Mouse (Mus musculus): ENCODE measurements around the gene Sik3.
"Not testable (repeated sequence)": the region's sequence is repeated elsewhere in the genome, so short reads cannot be mapped to it uniquely, and the experiment has no call there.

Sik3 gene

DNA sequence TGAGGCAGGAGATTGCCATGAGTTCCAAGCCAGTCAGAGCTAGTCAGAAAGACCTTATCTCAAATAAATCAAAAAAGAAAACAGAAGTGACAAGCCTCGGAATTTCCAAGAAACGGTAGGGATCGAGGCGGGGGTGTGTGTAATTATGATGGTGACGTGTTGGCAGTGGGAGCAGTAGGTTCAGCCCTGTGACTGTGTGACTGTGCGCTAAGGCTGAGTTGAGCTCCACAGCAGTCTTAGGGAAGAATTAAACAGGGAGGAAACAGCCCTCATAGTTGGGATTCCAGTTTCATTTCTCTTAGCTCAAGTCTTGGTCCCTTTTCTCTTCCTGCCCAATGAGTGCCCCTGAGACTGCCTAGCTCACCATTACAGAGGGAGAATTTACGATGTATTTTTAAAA is 98.0 kb downstream of the Sik3 start:
- DNase-seq (ENCODE audit: low spot score), result no peak

DNA sequence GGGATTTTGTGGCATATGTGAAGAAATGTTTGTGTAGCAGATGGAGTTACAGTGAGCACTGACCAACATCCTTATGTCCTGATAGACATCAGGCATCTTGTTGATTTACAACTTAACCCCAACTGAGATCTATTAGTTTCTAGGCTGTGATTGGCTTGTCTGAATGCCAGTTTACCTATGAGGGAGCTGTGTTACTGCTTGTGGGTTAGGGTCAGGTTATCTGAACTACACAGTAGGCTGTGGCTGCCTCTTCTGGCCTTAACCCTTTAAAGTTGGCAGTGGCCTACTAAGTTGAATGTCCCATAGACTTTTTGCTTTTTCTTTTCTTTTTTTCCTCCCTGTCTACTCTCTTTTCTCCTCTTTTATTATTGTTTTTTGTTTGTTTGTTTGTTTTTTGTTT is 98.7 kb downstream of the Sik3 start:
- no peak for DNase-seq (ENCODE audit: low spot score)

DNA sequence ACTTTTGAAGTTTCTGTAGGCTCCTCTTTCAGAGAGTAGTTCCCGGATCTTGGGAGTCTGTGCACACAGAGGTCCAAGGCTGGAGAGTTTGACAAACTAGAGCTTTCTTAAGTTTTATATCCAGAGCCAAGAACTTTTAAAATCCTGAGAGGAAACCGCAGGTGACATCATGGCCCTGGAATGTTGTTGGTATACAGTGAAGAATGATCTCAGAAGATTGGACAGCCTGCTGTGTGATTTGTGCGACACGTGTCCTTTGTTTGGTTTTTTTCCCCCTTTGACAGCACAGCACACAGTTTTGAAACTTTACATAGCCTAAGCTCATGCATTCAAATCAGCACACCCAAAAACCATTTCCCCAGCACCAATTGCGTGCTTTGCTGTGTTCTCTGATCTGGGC is 99.6 kb downstream of the Sik3 start:
- no peak for DNase-seq (ENCODE audit: low spot score)

DNA sequence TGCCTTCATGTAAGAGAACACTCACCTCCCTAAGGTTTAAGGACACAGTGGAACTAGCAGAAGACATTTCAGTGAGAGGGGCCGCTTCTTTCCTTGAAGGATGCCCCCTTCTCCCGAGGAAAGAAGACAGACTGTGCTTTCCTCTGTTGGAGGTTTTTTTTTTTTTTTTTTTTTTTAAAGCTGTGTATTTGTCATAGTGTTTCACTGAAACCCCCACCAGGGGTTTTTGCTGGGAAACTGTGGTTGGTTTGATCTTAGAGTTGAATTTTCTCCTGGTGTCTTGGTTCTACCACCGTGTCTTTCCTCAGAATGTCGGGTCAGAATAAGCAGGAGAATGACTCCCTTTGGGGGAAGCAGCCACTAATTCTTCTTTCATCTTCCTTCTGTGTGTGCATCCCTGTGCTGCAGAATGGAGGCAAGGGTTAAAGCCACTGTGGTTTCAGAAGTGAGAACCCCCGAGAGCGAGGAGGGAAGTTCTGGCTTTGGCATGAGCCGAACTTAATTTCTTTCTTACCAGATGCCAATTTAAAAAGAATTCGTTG is 106.3 kb downstream of the Sik3 start:
- DNase-seq (ENCODE audit: low spot score), result no peak

DNA sequence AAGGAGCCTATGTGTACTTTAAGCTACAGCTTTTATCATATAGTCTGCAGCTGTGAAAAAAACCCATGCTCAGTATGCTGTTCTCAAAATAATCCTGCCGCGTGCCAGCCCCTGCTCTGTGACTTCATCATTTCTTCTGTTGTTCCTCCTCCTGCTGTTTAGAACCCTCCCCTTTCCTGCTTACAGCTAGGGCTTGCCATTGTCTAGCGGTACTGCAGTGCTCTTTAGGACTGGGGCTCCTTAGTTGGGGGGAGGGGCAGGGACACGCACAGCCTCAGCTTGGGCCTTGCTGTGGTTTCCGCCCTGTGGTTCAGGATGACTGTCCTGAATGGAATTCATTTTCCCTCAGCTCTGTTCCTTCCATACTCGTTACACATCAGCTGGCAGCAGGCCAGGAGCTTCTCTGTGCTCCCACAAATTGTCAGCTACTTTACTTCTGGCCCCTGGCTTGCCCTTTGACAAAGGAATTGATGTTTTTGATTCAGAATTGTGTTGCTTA is 107.4 kb downstream of the Sik3 start:
- DNase-seq (ENCODE audit: low spot score), result peak; percentile 56

DNA sequence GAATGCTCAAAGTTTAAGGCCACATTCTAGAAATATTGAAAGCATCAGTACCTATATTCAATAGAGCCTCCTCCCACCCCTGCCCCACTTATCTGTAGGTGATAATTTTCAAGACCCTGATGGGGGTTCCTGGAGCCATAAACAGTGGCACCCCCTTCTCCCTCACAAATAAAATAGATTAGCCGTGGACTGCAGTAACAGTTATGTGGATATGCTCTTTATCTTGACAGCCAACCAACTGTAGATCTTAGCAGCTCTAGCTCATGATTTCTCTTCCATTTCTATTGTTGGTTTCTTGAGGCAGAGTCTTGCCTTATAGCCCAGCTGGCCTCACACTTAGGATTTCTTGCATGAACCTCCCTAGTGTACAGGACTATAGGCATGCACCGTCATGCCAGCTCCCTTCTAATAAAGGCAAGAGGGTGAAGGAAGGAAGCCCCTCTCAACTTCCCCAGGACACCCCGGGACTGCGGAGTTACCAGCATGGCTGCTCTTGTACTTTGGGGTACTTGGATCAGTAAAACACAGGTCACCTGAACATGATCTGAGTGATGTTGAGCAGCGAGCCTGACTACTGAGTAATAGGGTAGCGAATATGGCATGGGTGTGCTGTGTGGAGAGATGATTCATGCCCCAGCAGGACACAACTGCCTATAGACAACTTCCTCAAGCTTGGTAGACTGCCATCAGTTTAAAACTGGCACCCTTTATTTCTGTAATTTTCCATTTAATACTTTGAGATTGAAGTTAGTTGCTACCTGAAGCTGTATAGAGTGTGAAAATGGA is 108.0 kb downstream of the Sik3 start:
- DNase-seq (ENCODE audit: low spot score), result no peak

DNA sequence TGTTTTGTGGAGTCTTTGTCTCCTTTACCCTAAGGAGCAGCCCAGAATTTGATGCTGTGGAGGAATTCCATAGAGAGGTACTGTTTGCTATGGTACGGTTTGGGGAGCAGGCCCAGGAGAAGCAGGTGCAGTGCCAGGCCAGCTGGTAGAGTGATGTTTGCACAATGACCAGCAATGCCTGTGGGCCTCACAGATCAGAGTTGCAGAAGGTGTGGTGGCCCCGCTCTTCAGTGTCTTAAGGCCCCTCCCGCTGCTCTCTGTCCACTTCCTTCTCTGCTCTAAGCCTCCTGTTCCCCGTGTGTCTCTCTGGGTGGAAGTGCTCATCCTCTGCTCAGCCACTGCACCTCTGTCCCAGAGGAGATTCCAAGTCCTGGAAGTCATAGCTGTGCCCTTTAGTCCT is 108.9 kb downstream of the Sik3 start:
- DNase-seq (ENCODE audit: low spot score), result no peak

DNA sequence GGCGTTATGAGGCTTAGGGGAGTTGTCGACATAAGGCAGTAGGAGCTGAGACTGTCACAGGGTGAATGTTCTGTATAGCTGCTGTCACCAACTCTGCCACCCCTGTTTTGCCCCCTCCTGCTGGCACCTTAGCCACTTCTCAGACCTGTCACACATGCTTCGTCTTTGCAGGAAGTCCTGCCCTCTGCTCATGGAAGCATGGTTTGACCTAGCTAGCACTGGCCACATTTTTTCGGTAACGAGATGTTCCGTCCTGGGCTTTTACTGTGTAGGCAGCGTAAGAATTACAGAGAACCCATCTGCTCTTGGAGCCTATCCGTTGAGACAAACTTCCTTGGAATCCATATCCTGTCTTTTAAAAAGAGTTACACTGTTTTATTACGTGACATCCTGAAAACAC is 110.1 kb downstream of the Sik3 start:
- DNase-seq (ENCODE audit: low spot score), result no peak

DNA sequence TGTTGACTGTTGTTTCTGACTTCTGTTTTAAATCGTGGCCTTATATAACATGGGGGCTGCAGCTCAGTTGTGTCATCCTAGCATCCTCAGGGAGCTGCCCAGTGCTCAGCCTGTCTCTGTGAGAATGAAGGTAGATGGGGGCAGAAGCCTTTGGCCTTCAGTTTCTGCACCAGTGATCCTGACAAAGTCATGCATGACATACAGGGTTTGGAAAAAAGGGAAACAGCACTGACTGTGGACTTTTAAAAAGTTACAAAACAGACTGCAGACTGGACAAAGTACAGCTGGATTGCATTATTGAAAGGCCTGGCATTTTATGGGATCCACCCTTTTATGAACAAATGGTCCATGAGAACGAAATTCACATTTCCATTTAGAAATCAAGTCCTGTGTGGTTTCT is 113.7 kb downstream of the Sik3 start:
- no peak for DNase-seq (ENCODE audit: low spot score)

DNA sequence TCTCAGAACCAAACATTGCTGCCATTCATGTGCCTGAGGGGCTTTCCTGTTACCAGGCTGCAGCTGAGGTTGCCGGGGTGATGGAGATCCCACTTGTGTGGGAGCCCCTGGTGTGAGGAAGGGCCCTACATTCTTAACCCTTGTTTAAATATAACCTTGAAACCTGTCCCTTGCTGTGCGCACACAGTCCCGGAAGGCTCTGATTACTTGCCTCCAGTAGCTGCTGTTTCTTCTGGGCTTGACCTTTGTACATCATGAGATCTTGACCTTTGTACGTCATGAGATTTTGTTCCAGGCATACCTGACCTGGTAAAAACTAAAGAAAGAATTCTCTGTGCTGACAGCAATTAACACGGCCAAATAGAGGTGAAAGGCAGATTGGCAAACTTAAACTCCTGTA is 114.7 kb downstream of the Sik3 start:
- no peak for DNase-seq (ENCODE audit: low spot score)

DNA sequence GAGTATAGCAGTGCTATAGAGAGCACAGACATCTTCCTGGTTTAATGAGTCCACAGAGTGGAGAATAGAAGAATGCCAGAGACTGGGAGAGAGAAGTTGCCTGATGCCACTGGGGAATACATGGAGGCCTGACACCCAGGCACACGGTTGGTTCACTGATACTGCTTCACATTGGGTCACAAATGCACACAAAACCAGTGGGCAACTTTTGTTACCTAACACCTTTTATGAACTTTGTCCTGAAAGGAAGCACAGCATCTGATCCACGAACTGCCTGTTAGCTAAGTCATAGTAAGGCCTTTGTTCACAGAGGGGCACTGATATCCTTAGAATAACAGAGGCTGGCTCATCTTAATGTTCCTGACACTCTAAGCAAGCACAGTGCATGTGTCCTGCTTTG is 116.6 kb downstream of the Sik3 start:
- DNase-seq (ENCODE audit: low spot score), result no peak

DNA sequence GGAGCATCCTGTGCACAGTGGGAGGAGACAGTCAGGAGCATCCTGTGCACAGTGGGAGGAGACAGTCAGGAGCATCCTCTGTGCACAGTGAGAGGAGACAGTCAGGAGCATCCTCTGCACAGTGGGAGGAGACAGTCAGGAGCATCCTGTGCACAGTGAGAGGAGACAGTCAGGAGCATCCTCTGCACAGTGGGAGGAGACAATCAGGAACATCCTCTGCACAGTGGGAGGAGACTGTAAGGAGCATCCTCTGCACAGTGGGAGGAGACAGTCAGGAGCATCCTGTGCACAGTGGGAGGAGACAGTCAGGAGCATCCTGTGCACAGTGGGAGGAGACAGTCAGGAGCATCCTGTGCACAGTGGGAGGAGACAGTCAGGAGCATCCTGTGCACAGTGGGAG is 120.2 kb downstream of the Sik3 start:
- DNase-seq (ENCODE audit: low spot score), result not testable (repeated sequence)

DNA sequence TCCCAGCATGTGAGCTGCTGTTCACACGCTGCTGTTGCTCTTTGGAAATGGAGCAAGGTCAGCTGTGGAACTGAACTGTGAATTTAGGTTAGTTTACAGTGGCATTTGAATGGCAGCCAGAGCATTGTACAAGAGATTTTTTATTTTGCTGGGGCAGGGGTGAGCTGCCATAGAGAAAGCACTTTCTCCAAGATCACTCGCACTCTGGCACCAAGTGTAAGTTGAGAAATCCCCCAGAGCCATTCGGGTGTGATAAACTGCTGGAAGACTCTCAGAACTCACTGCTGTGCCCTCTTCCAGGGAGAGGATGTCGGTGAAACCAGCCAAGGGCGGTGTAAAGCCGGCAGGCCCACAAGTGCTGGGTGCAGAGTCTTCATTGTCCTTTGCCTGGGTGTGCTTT is 126.2 kb downstream of the Sik3 start:
- DNase-seq (ENCODE audit: low spot score), result no peak

DNA sequence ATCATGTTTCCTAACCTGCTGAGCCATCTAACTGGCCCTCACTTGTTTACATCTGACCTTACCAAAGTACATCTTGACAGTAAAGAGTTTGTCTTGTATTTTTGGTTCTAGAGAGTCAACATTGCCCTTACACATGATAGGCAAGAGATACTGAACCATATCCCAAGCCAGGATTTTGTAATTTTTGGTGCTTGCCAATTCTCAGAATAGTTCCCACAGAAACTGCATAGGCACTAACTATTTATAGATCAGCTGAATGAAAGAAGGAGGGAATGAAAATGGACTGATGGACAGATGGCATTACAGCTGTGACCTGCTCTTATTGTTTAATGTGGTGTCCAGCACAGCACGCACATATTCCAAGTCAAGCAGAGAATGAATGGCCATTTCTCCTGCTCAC is 128.2 kb downstream of the Sik3 start:
- no peak for DNase-seq (ENCODE audit: low spot score)

DNA sequence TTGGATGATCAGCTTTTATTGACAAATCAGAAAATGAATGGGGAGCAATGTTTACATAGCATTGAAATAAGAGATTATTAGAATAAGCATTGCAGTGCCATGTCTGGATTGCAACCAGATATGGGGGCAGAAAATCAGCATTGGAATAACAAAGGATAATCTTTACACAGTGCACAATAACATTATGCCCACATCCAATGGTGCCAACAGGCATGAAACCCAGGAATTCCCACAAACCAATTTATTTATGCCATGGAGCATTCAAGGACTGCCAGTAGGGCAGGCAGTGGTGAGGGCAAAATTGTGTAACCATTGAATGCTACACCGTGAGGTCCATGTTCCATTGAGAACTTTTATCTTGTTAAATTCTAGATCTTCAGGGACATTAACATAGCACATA is 129.4 kb downstream of the Sik3 start:
- no peak for DNase-seq (ENCODE audit: low spot score)

DNA sequence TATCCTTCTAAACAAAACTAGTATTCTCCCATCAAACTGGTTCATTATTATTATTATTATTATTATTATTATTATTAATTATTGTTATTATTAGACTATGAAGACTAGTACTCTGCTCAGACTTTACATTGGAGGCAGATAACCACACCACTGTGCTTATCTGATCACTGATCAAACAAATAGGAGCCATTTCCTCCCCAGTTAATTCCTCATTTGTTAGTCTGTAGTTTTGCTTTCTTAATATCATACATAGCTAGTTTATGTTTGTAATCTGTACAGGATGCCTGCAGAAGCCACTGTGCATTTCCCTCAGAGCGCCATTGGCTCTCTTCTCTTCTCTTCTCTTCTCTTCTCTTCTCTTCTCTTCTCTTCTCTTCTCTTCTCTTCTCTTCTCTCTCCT is 129.9 kb downstream of the Sik3 start:
- DNase-seq (ENCODE audit: low spot score), result no peak

DNA sequence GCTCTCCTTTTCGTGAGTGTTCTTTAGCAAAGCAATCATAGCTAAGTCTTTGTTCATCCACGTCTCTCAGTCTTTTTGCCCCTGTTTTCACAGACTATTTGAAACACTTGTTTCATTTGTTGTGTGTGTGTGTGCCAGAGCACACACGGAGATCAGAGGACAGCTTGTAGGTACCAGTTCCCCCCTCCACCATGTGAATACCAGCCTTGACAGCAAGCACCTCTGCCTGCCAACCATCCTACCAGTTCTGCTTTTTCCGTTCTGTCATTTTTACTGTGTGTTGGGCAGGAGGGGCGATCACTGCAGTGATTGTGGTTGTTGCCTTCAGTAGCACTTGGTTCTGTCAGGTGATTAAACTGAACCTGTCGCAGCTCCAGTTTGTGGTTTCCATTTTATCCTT is 132.4 kb downstream of the Sik3 start:
- no peak for DNase-seq (ENCODE audit: low spot score)

DNA sequence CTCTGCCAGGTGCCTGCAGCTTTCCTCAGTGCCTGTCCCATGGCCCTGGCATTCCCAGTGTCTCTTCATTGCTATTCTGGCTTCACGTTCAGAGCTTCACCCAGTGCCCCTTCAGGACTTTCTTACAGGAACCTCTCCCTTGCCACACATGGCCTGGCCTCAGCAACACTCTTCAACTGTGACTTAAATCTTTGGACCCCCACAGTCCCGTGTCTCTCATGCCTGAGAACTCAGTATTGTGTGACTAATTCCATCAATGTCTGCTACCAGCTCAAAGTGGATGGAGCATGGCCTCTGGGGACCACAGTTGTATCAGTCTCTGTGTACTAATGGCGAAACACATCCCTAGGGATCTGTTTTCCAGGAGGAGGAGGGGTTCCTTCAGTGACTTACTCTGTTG is 133.8 kb downstream of the Sik3 start:
- DNase-seq (ENCODE audit: low spot score), result no peak

DNA sequence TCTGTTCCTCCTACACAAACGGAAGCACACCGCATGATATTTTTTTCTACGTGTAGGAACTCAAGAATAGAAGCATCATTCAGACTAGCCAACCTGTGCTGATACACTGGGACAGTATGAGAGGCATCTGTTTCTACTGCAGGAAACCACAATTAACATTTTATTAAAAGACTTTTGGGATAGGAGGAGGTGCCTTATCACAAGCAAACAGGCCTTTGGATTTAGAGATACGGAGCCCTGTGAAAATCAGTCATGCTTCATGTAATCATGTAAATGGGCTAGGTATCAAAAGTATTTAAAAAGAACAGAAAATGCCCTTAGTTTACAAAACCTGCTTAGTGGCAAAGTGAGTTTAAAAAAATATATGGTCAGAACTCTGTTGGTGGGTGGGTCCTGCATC is 136.1 kb downstream of the Sik3 start:
- DNase-seq (ENCODE audit: low spot score), result no peak

DNA sequence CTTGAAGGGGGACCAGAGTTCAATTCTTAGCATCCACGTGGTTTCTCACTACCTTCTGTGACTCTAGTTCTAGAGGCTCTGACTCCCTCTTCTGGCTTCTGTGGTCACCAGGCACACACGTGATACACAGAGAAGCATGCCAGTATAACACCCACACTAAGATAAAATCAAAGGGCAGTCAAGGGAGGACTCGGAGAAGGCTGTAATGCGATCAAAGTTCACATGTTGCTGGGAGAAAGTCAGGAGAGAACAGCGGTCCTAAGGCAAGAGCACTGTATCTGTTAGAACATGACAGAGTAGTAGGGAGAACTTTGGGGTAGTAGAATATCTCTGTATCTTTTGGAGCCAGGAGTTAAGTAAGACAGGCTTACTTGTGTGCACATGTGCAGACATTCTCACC is 136.8 kb downstream of the Sik3 start:
- DNase-seq (ENCODE audit: low spot score), result no peak

DNA sequence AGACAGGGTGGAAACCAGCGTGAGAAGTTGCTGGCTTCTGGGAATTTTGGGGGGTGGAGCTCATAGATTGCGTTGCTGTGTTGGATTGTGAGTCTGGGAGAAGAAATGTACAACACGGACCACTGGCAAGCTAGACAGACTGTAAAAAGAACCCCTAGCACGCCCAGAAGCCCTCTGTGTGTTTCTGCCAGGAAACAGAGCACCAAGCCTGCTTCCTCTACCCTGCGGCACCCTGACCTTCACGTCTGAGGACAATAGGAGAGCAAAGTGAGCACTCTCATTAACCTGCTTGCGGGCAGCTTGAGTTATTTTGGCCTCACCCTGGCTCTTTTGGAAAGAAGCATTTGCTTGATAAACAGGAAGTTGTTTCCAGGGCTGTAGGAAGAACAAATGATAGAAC is 137.5 kb downstream of the Sik3 start:
- DNase-seq (ENCODE audit: low spot score), result no peak

DNA sequence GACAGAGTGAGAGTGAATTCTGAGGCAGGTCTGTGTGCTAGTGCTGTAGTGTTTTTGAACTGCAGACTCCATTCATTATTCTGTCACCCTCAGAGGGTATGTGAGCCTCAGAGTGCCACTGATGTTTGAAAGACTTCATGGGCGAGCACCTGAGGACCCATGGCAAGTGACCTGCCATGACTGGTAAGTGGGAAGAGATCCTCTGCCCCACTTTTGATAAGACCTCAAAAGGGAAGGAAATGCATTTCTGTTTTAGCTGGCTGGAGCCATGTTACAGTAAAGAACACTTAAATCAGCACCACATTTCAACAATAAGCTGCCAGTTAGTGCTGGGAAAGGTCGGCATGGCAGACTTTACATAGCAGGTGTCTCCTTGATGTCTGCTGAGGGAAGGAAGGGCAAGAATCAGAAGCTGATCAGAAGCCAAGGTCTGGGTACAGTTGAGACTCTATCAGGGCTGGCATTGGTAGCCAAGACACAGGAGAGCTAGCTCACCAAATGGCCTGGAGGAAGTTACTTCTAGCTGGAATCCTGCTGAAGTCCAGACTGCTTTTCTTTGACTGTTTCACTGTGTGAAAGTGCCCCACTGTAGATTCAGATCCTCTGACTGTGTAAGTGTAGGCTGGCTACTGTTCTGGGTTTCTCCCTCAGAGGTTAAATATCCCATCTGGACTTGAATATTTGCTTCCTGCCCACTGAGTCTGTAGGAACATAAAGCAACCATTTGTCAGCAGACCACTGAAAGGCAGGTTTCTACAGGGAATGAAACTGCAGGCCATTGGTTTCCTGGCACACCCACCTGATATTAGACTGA is 138.5 kb downstream of the Sik3 start:
- no peak for DNase-seq (ENCODE audit: low spot score)

DNA sequence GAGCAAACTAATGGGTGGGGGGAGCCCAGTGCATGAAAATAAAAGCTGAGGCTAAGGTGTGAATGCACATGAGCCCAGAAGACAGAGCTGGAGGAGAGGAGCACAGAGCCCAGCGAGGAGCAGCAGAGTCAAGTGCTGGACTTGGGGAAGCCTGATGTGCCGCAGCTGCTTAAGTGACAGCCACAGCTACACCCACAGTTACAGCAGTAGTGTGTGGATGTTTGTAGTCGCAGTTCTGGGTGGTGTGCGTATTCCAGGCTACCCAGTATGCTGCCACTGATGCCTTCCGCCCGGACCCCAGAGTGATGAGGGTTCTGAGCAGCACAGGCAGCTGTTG is 139.1 kb downstream of the Sik3 start:
- DNase-seq (ENCODE audit: low spot score), result no peak
